Mouse (Mus musculus): Measurements from ENCODE around the gene Smok2a.
"Not testable (repeated sequence)": the region's sequence is repeated elsewhere in the genome, so short reads cannot be mapped to it uniquely, and the experiment has no call there.

- TF ChIP-seq CTCF (conservative IDR thresholded peaks at IDR 0.05; ENCODE audit: low read length); POU5F1 (IDR thresholded peaks at IDR 0.05; ENCODE audit: borderline replicate concordance, low read length); NANOG (IDR thresholded peaks at IDR 0.05; ENCODE audit: borderline replicate concordance, low read length): not testable (repeated sequence)
Measured at GRCm38 (mm10) chr17:13174029-13174428, 47.0 kb upstream of the Smok2a start.

Data from E14TG2a.4 (cell line).